Mouse (Mus musculus) limb, embryonic 14.5 days (tissue): ENCODE results near the gene Gm6871. TPM values are rescaled to one million over a fixed set of nuclear protein-coding genes. Genes with fewer than 3 reads are reported as not detected.

ENCODE experiments used
- ATAC-seq: fragments of 200-750 bp; cut with Nextera tagmentation; 2 replicates; pipeline ENCODE4 v1.8.0; 2017; ENCODE audit warnings: low read depth, moderate number of reproducible peaks, moderate TSS enrichment; ENCODE audit not compliant: low FRiP score
- DNase-seq: peaks from one replicate; pipeline ENCODE4 v3.0.0-alpha.2; 2015; ENCODE audit warnings: low spot score
- H3K27ac ChIP-seq: fragments of 300-500 bp; sonication (generic); replicated peaks from 2 replicates; pipeline ENCODE4 v1.5.1; 2014; ENCODE audit warnings: low read depth, mild to moderate bottlenecking, low read length, moderate library complexity, mixed read lengths
- H3K27me3 ChIP-seq: fragments of 300-500 bp; sonication (generic); 2 replicates; pipeline ENCODE4 v1.6.1; 2014; ENCODE audit warnings: low read length, mixed read lengths; ENCODE audit not compliant: control insufficient read depth, insufficient read depth
- H3K36me3 ChIP-seq: fragments of 300-500 bp; sonication (generic); 2 replicates; pipeline ENCODE4 v1.6.1; 2014; ENCODE audit warnings: mild to moderate bottlenecking, low read length, moderate library complexity, mixed read lengths; ENCODE audit not compliant: control insufficient read depth, insufficient read depth
- H3K4me1 ChIP-seq: fragments of 300-500 bp; sonication (generic); 2 replicates; pipeline ENCODE4 v1.6.1; 2014; ENCODE audit warnings: antibody characterized with exemption, low read length, mixed read lengths; ENCODE audit not compliant: control insufficient read depth, insufficient read depth
- H3K4me2 ChIP-seq: fragments of 300-500 bp; sonication (generic); replicated peaks from 2 replicates; pipeline ENCODE4 v1.6.1; 2014; ENCODE audit warnings: low read depth, mild to moderate bottlenecking, low read length, moderate library complexity; ENCODE audit not compliant: severe bottlenecking
- H3K4me3 ChIP-seq: fragments of 300-500 bp; sonication (generic); replicated peaks from 2 replicates; pipeline ENCODE4 v1.5.1; 2014; ENCODE audit warnings: low read length
- H3K9ac ChIP-seq: fragments of 300-500 bp; sonication (generic); 2 replicates; pipeline ENCODE4 v1.6.1; 2014; ENCODE audit warnings: mild to moderate bottlenecking, low read depth, low read length, moderate library complexity; ENCODE audit not compliant: severe bottlenecking
- H3K9me3 ChIP-seq: fragments of 300-500 bp; sonication (generic); 2 replicates; pipeline ENCODE4 v1.6.1; 2016; ENCODE audit warnings: low read length; ENCODE audit not compliant: control insufficient read depth
- POLR2A ChIP-seq: fragments of 200-500 bp; IDR thresholded peaks from 2 replicates; pipeline ENCODE4 v1.8.0; 2012; ENCODE audit warnings: inconsistent platforms, mild to moderate bottlenecking, moderate library complexity, borderline replicate concordance; ENCODE audit not compliant: insufficient read depth, insufficient read length; ENCODE audit errors: extremely low read depth
- WGBS: fragments of 180-500 bp; shearing (Covaris S2); extraction: QIAGEN DNeasy Blood & Tissue Kit; methylation state at CpG from one replicate; pipeline ENCODE4 v1.1.7; 2014; 5-methylcytosine and 5-hydroxymethylcytosine counted together
- polyA plus RNA-seq, 2 experiments: library from polyadenylated mRNA; depleted of rRNA in 1 of 2; stranded (reverse) in 1 of 2; unstranded in 1 of 2; fragments of >200 nt; fragmentation: Nextera tagmentation in 1 of 2; extraction: Ambion mirVana in 1 of 2; gene quantifications; 2 replicates each; pipeline versions ENCODE4 v1.2.1 to v1.2.3; 2012 to 2014

Gm6871 gene
- polyA plus RNA-seq, 2 experiments = not detected

DNA sequence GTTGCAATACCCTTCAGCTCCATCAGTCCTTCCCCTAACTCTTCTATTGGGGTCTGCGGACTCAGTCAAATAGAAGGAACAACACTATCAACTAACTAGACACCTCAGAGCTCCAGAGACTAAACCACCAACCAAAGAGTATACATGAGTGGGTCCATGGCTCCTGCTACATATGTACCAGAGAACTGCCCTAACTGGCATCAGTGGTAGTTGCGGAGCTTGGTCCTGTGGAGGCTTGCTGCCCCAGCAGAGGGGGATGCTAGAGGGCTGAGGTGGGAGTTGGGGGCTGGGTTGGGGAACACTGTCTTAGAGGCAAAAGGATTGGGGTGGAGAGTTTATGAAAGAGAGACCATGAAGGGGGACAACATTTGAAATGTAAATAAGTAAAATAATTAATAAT, 75.6 kb downstream of the Gm6871 start:
- no peak overlapping the region for H3K4me3 ChIP-seq
- 97% methylated on average over 2 of the region's 2 CpGs for WGBS
- H3K4me1 ChIP-seq = no peaks in the 10 kb centered on the region
- no peaks in the 10 kb centered on the region for H3K27me3 ChIP-seq
- ATAC-seq = no peak
- 0 out of 2 replicates have a peak, but pooled peaks cover 12% of the 10 kb centered on the region for H3K9me3 ChIP-seq
- TF ChIP-seq POLR2A = no peak
- H3K27ac ChIP-seq = no peak overlapping the region
- H3K36me3 ChIP-seq = 0 out of 2 replicates have a peak, but pooled peaks cover 5% of the 10 kb centered on the region
- no peak overlapping the region for H3K9ac ChIP-seq
- no peak for DNase-seq
- H3K4me2 ChIP-seq = no peak overlapping the region

Other genes with a start within 250 kb of the Gm6871 start
- gene AI987944, start 180.3 kb downstream of the Gm6871 start, polyA plus RNA-seq (2012; rRNA removed) = 4.7 and 6.9 TPM in 2 replicates
- gene AI987944, start 180.3 kb downstream of the Gm6871 start, polyA plus RNA-seq (2014; fragmentation: Nextera tagmentation; extraction: Ambion mirVana) = 12.8 TPM in 2 replicates
- 0.44 and 0.55 TPM in 2 replicates for gene Vmn2r57, start 125.0 kb downstream of the Gm6871 start, polyA plus RNA-seq (2012; rRNA removed)
- 0.21 and 0.35 TPM in 2 replicates for gene Vmn2r57, start 125.0 kb downstream of the Gm6871 start, polyA plus RNA-seq (2014; fragmentation: Nextera tagmentation; extraction: Ambion mirVana)
- gene Gm20449, start 74.2 kb downstream of the Gm6871 start, polyA plus RNA-seq (2012; rRNA removed) = 0.43 and 0.49 TPM in 2 replicates
- gene Gm20449, start 74.2 kb downstream of the Gm6871 start, polyA plus RNA-seq (2014; fragmentation: Nextera tagmentation; extraction: Ambion mirVana) = 0.14 TPM in 1 of 2 replicates, not detected in the other
- gene AW146154, start 73.8 kb downstream of the Gm6871 start, polyA plus RNA-seq (2012; rRNA removed) = 11.5 and 12.5 TPM in 2 replicates
- gene AW146154, start 73.8 kb downstream of the Gm6871 start, polyA plus RNA-seq (2014; fragmentation: Nextera tagmentation; extraction: Ambion mirVana) = 7.2 and 10.8 TPM in 2 replicates
- gene 2610021A01Rik, start 25.6 kb upstream of the Gm6871 start, polyA plus RNA-seq (2012; rRNA removed) = 10.6 TPM in 2 replicates
- 13.2 and 13.6 TPM in 2 replicates for gene 2610021A01Rik, start 25.6 kb upstream of the Gm6871 start, polyA plus RNA-seq (2014; fragmentation: Nextera tagmentation; extraction: Ambion mirVana)
- 9.5 and 11.4 TPM in 2 replicates for gene Zfp788, start 59.5 kb upstream of the Gm6871 start, polyA plus RNA-seq (2012; rRNA removed)
- gene Zfp788, start 59.5 kb upstream of the Gm6871 start, polyA plus RNA-seq (2014; fragmentation: Nextera tagmentation; extraction: Ambion mirVana) = 13.4 and 15.7 TPM in 2 replicates